Mouse (Mus musculus) lung, adult 2 months (tissue): ENCODE results near the gene Echdc2.

ENCODE experiments used
- CTCF ChIP-seq: fragments of 200-500 bp; IDR thresholded peaks from 2 replicates; pipeline ENCODE4 v1.5.1; 2011; ENCODE audit warnings: mild to moderate bottlenecking, low read length, control low read depth; ENCODE audit not compliant: insufficient read depth
- POLR2A ChIP-seq: fragments of 200-500 bp; IDR thresholded peaks from 2 replicates; pipeline ENCODE4 v1.6.1; 2011; ENCODE audit warnings: low read depth, mild to moderate bottlenecking, control low read depth, low read length, borderline replicate concordance; ENCODE audit errors: extremely low read depth

DNA sequence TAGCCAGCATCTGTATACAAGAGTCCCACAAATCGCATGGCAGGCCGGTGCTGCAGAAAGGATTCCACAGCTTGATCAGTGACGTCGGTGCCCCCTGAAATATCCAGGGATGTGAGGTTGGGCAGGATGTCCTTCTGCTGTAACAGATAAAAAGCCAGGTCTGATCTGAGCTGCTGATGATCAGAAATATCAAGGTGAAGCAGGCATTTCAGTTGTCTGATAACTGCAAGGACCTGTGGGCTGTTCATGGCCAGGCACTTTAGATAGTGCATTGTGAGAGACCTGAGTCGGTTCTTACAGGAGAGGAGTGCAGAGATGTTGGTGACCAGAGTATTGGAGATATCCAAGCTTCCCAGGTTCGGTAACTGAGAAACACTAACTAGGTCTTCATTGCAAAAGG, 39.4 kb downstream of the Echdc2 start:
- TF ChIP-seq CTCF = no peak
- no peak for TF ChIP-seq POLR2A
